Mouse (Mus musculus): ENCODE measurements around the gene Flvcr1.
A peak's percentile ranks its signal among the peaks of the same experiment; 100 is the strongest.
"Not testable (repeated sequence)": the region's sequence is repeated elsewhere in the genome, so short reads cannot be mapped to it uniquely, and the experiment has no call there.

Flvcr1 gene

GRCm38 (mm10) chr1:191036554-191037334 lies 10.8 kb upstream of the Flvcr1 start, which contains the start of gene Spata45:
Gene Spata45 (plus strand): TSS chr1:191036639.
- DNase-seq = no peak

- DNase-seq = no peak
Measured at GRCm38 (mm10) chr1:191035649-191036048, 9.7 kb upstream of the Flvcr1 start.

GRCm38 (mm10) chr1:191030922-191031425 lies 5.0 kb upstream of the Flvcr1 start:
- DNase-seq = not testable (repeated sequence)

- no peak for DNase-seq
Measured at GRCm38 (mm10) chr1:191030182-191030581, 4.2 kb upstream of the Flvcr1 start.

- DNase-seq = no peak
Measured at GRCm38 (mm10) chr1:191025016-191026012, 644 bp downstream of the Flvcr1 start.

GRCm38 (mm10) chr1:191023806-191024205 lies 2.2 kb downstream of the Flvcr1 start:
- not testable (repeated sequence) for DNase-seq

- DNase-seq = no peak
Measured at GRCm38 (mm10) chr1:191023140-191023539, 2.8 kb downstream of the Flvcr1 start.

- DNase-seq = no peak
Measured at GRCm38 (mm10) chr1:191021016-191021415, 4.9 kb downstream of the Flvcr1 start.

- DNase-seq = no peak
Measured at GRCm38 (mm10) chr1:191020217-191020924, 5.6 kb downstream of the Flvcr1 start.

- peak; percentile 6 to 45 for DNase-seq
Measured at GRCm38 (mm10) chr1:191019803-191020202, 6.2 kb downstream of the Flvcr1 start.

GRCm38 (mm10) chr1:191014271-191014670 lies 11.7 kb downstream of the Flvcr1 start:
- DNase-seq = no peak

GRCm38 (mm10) chr1:191008707-191009106 lies 17.3 kb downstream of the Flvcr1 start:
- peak; percentile 13 to 18 for DNase-seq

- peak in 1 of 2 experiments; percentile 20 for DNase-seq
Measured at GRCm38 (mm10) chr1:191002201-191002600, 23.8 kb downstream of the Flvcr1 start.

GRCm38 (mm10) chr1:191000686-191001085 lies 25.3 kb downstream of the Flvcr1 start:
- no peak for DNase-seq

- DNase-seq = no peak
Measured at GRCm38 (mm10) chr1:190998027-190998426, 27.9 kb downstream of the Flvcr1 start.

GRCm38 (mm10) chr1:190996346-190996877 lies 29.5 kb downstream of the Flvcr1 start:
- no peak for DNase-seq

- DNase-seq = no peak
Measured at GRCm38 (mm10) chr1:190995548-190995947, 30.4 kb downstream of the Flvcr1 start.

GRCm38 (mm10) chr1:190989437-190990082 lies 36.4 kb downstream of the Flvcr1 start:
- DNase-seq = no peak

- no peak for DNase-seq
Measured at GRCm38 (mm10) chr1:190981412-190981811, 44.5 kb downstream of the Flvcr1 start.

- DNase-seq = no peak
Measured at GRCm38 (mm10) chr1:190980470-190980869, 45.5 kb downstream of the Flvcr1 start.

- DNase-seq = peak; percentile 9 to 22
Measured at GRCm38 (mm10) chr1:190979100-190979563, 46.8 kb downstream of the Flvcr1 start, which contains the start of gene Vash2. Gene Vash2 (minus strand): TSS chr1:190979296.
